Mouse (Mus musculus): Measurements from ENCODE around the gene Pparg. TPM values are rescaled to one million over a fixed set of nuclear protein-coding genes. Genes with fewer than 3 reads are reported as not detected.

The Pparg gene
- 9.0 and 10.0 TPM in 2 replicates for polyA plus RNA-seq (2012; rRNA removed)

GRCm38 (mm10) chr6:115360776-115361605 lies at the start of gene Pparg:
Gene Pparg, plus strand, starts transcription at chr6:115360951.
- peak within 1 kb of the TSS; percentile 96 for H3K4me3 ChIP-seq (ENCODE audit: insufficient read depth, low read length)
- H3K4me1 ChIP-seq (ENCODE audit: control insufficient read depth, insufficient read depth, low read length): no peaks in the 10 kb centered on the region
- TF ChIP-seq CTCF (IDR thresholded peaks at IDR 0.05; ENCODE audit: extremely low read depth, insufficient read depth, low read length): 0 out of 2 replicates have a peak, but pooled peaks have one; percentile 3
- TF ChIP-seq POLR2A (IDR thresholded peaks at IDR 0.05; ENCODE audit: extremely low read depth, insufficient read depth, low read length): no peak
- H3K27ac ChIP-seq (ENCODE audit: insufficient read depth, low read length): peak within 1 kb of the TSS; percentile 32

GRCm38 (mm10) chr6:115312780-115313179 lies 48.0 kb upstream of the Pparg start:
- no peak overlapping the region for H3K4me3 ChIP-seq (ENCODE audit: insufficient read depth, low read length)
- no peak overlapping the region for H3K27ac ChIP-seq (ENCODE audit: insufficient read depth, low read length)
- peaks cover 5% of the 10 kb centered on the region; the same call in 1 of the 2 replicates for H3K4me1 ChIP-seq (ENCODE audit: control insufficient read depth, insufficient read depth, low read length)
- no peak for TF ChIP-seq CTCF (IDR thresholded peaks at IDR 0.05; ENCODE audit: extremely low read depth, insufficient read depth, low read length)
- TF ChIP-seq POLR2A (IDR thresholded peaks at IDR 0.05; ENCODE audit: extremely low read depth, insufficient read depth, low read length): 0 out of 2 replicates have a peak, but pooled peaks have one; percentile 44

- peaks cover 5% of the 10 kb centered on the region; the same call in 1 of the 2 replicates for H3K4me1 ChIP-seq (ENCODE audit: control insufficient read depth, insufficient read depth, low read length)
- 0 out of 2 replicates have a peak overlapping the region, but pooled peaks have one; percentile 43 for H3K27ac ChIP-seq (ENCODE audit: insufficient read depth, low read length)
- no peak overlapping the region for H3K4me3 ChIP-seq (ENCODE audit: insufficient read depth, low read length)
- TF ChIP-seq POLR2A (IDR thresholded peaks at IDR 0.05; ENCODE audit: extremely low read depth, insufficient read depth, low read length) (no peak), CTCF (IDR thresholded peaks at IDR 0.05; ENCODE audit: extremely low read depth, insufficient read depth, low read length) (no peak)
These were observed 47.5 kb upstream of the Pparg start for GRCm38 (mm10) chr6:115313235-115313738.

- Histone ChIP-seq H3K4me1 (ENCODE audit: control insufficient read depth, insufficient read depth, low read length) (peaks cover 5% of the 10 kb centered on the region; the same call in 1 of the 2 replicates), H3K27ac (ENCODE audit: insufficient read depth, low read length) (no peak overlapping the region), H3K4me3 (ENCODE audit: insufficient read depth, low read length) (no peak overlapping the region)
- TF ChIP-seq CTCF (IDR thresholded peaks at IDR 0.05; ENCODE audit: extremely low read depth, insufficient read depth, low read length) (no peak), POLR2A (IDR thresholded peaks at IDR 0.05; ENCODE audit: extremely low read depth, insufficient read depth, low read length) (no peak)
These were observed 46.8 kb upstream of the Pparg start for GRCm38 (mm10) chr6:115313910-115314309.

- TF ChIP-seq POLR2A (IDR thresholded peaks at IDR 0.05; ENCODE audit: extremely low read depth, insufficient read depth, low read length): no peak
- no peak for TF ChIP-seq CTCF (IDR thresholded peaks at IDR 0.05; ENCODE audit: extremely low read depth, insufficient read depth, low read length)
- Histone ChIP-seq H3K4me1 (ENCODE audit: control insufficient read depth, insufficient read depth, low read length) (peaks cover 5% of the 10 kb centered on the region; the same call in 1 of the 2 replicates), H3K4me3 (ENCODE audit: insufficient read depth, low read length) (no peak overlapping the region), H3K27ac (ENCODE audit: insufficient read depth, low read length) (no peak overlapping the region)
These were observed 45.0 kb upstream of the Pparg start for GRCm38 (mm10) chr6:115315770-115316169.

- Histone ChIP-seq H3K4me3 (ENCODE audit: insufficient read depth, low read length) (no peak overlapping the region), H3K4me1 (ENCODE audit: control insufficient read depth, insufficient read depth, low read length) (peaks cover 7% of the 10 kb centered on the region), H3K27ac (ENCODE audit: insufficient read depth, low read length) (no peak overlapping the region)
- TF ChIP-seq CTCF (IDR thresholded peaks at IDR 0.05; ENCODE audit: extremely low read depth, insufficient read depth, low read length): no peak
- TF ChIP-seq POLR2A (IDR thresholded peaks at IDR 0.05; ENCODE audit: extremely low read depth, insufficient read depth, low read length): no peak
These were observed 43.9 kb upstream of the Pparg start for GRCm38 (mm10) chr6:115316811-115317221.

- no peak overlapping the region for H3K4me3 ChIP-seq (ENCODE audit: insufficient read depth, low read length)
- H3K27ac ChIP-seq (ENCODE audit: insufficient read depth, low read length): no peak overlapping the region
- TF ChIP-seq POLR2A (IDR thresholded peaks at IDR 0.05; ENCODE audit: extremely low read depth, insufficient read depth, low read length) (no peak), CTCF (IDR thresholded peaks at IDR 0.05; ENCODE audit: extremely low read depth, insufficient read depth, low read length) (no peak)
- H3K4me1 ChIP-seq (ENCODE audit: control insufficient read depth, insufficient read depth, low read length): peaks cover 8% of the 10 kb centered on the region
These were observed 41.9 kb upstream of the Pparg start for GRCm38 (mm10) chr6:115318811-115319210.

GRCm38 (mm10) chr6:115319686-115320085 lies 41.1 kb upstream of the Pparg start:
- no peak for TF ChIP-seq CTCF (IDR thresholded peaks at IDR 0.05; ENCODE audit: extremely low read depth, insufficient read depth, low read length)
- no peak for TF ChIP-seq POLR2A (IDR thresholded peaks at IDR 0.05; ENCODE audit: extremely low read depth, insufficient read depth, low read length)
- no peak overlapping the region for H3K4me3 ChIP-seq (ENCODE audit: insufficient read depth, low read length)
- H3K4me1 ChIP-seq (ENCODE audit: control insufficient read depth, insufficient read depth, low read length): peaks cover 8% of the 10 kb centered on the region
- H3K27ac ChIP-seq (ENCODE audit: insufficient read depth, low read length): no peak overlapping the region

- no peak overlapping the region for H3K4me3 ChIP-seq (ENCODE audit: insufficient read depth, low read length)
- TF ChIP-seq POLR2A (IDR thresholded peaks at IDR 0.05; ENCODE audit: extremely low read depth, insufficient read depth, low read length): no peak
- TF ChIP-seq CTCF (IDR thresholded peaks at IDR 0.05; ENCODE audit: extremely low read depth, insufficient read depth, low read length): no peak
- peaks cover 8% of the 10 kb centered on the region for H3K4me1 ChIP-seq (ENCODE audit: control insufficient read depth, insufficient read depth, low read length)
- H3K27ac ChIP-seq (ENCODE audit: insufficient read depth, low read length): peak overlapping the region; percentile 76
These were observed 39.6 kb upstream of the Pparg start for GRCm38 (mm10) chr6:115320927-115321714.
